Mouse (Mus musculus) stomach, postnatal 0 days (tissue): ENCODE results near the gene Rap2b. TPM values are rescaled to one million over a fixed set of nuclear protein-coding genes. Genes with fewer than 3 reads are reported as not detected.

Experiments used
- ATAC-seq: fragments of 200-750 bp; cut with Nextera tagmentation; 2 replicates; pipeline ENCODE4 v1.8.0; 2017; ENCODE audit not compliant: low FRiP score, low TSS enrichment
- DNase-seq: peaks from one replicate; pipeline ENCODE4 v3.0.0-alpha.2; 2016; ENCODE audit warnings: low spot score
- H3K27ac ChIP-seq: fragments of 300-500 bp; sonication (generic); replicated peaks from 2 replicates; pipeline ENCODE4 v1.5.1; 2014; ENCODE audit warnings: mild to moderate bottlenecking, control low read depth
- H3K27me3 ChIP-seq: fragments of 300-500 bp; sonication (generic); 2 replicates; pipeline ENCODE4 v1.6.1; 2014; ENCODE audit warnings: low read length; ENCODE audit not compliant: control insufficient read depth, insufficient read depth
- H3K36me3 ChIP-seq: fragments of 300-500 bp; sonication (generic); 2 replicates; pipeline ENCODE4 v1.6.1; 2014; ENCODE audit warnings: low read length, mixed read lengths; ENCODE audit not compliant: control insufficient read depth, insufficient read depth
- H3K4me1 ChIP-seq: fragments of 300-500 bp; sonication (generic); replicated peaks from 2 replicates; pipeline ENCODE4 v1.6.1; 2014; ENCODE audit warnings: antibody characterized with exemption; ENCODE audit not compliant: control insufficient read depth, insufficient read depth
- H3K4me2 ChIP-seq: fragments of 300-500 bp; sonication (generic); replicated peaks from 2 replicates; pipeline ENCODE4 v1.6.1; 2014; ENCODE audit warnings: low read depth, mild to moderate bottlenecking, control low read depth, moderate library complexity
- H3K4me3 ChIP-seq: fragments of 300-500 bp; sonication (generic); 2 replicates; pipeline ENCODE4 v1.5.1; 2014; ENCODE audit warnings: low read depth, low read length, control low read depth
- H3K9ac ChIP-seq: fragments of 300-500 bp; sonication (generic); 2 replicates; pipeline ENCODE4 v1.6.1; 2014; ENCODE audit warnings: mild to moderate bottlenecking, low read length, control low read depth, mixed read lengths
- H3K9me3 ChIP-seq: fragments of 300-500 bp; sonication (generic); 2 replicates; pipeline ENCODE4 v1.6.1; 2016; ENCODE audit warnings: low read length; ENCODE audit not compliant: control insufficient read depth
- CTCF ChIP-seq: IDR thresholded peaks from 2 replicates; pipeline ENCODE4 v1.5.1; 2016; ENCODE audit warnings: antibody characterized with exemption, low read depth, mild to moderate bottlenecking, moderate library complexity
- EP300 ChIP-seq: optimal IDR thresholded peaks from 2 replicates; pipeline ENCODE3; 2016; ENCODE audit warnings: antibody characterized with exemption
- WGBS: fragments of 180-500 bp; shearing (Covaris S2); extraction: QIAGEN DNeasy Blood & Tissue Kit; methylation state at CpG from one replicate; pipeline ENCODE4 v1.1.7; 2014; 5-methylcytosine and 5-hydroxymethylcytosine counted together
- polyA plus RNA-seq: library from polyadenylated mRNA; unstranded; fragments of >200 nt; fragmentation: Nextera tagmentation; extraction: Ambion mirVana; gene quantifications from 2 replicates; pipeline ENCODE4 v1.2.1, GENCODE M21; 2015

Rap2b gene
- polyA plus RNA-seq, 1 experiment from 2014 or later = 7.1 TPM

DNA sequence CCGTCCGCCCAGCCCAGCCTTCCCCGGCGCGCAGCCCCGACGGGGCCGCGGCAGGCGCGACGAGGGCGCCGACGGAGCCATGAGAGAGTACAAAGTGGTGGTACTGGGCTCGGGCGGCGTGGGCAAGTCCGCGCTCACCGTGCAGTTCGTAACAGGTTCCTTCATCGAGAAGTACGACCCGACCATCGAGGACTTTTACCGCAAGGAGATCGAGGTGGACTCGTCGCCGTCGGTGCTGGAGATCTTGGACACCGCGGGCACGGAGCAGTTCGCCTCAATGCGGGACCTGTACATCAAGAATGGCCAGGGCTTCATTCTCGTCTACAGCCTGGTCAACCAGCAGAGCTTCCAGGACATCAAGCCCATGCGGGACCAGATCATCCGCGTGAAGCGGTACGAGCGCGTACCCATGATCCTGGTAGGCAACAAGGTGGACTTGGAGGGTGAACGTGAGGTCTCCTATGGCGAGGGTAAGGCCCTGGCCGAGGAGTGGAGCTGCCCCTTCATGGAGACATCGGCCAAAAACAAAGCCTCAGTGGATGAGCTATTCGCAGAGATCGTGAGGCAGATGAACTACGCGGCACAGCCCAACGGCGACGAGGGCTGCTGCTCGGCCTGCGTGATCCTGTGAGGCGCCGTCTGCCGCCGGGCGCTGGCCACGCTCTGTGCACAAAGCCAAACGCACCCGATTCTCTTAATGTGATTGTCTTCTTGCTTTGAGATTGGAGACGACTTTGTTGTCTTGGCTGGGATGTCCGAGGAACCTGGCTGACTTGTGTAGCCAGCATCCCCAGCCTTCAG, 3.7 kb downstream of the Rap2b start:
- TF ChIP-seq EP300 = no peak
- TF ChIP-seq CTCF = peak; percentile 47
- Histone ChIP-seq H3K4me3 (peak overlapping the region; percentile 87), H3K4me2 (peak overlapping the region; percentile 86), H3K27ac (peak overlapping the region; percentile 99), H3K4me1 (no peaks in the 10 kb centered on the region; the same call in 1 of the 2 replicates), H3K9me3 (no peaks in the 10 kb centered on the region), H3K36me3 (no peaks in the 10 kb centered on the region), H3K9ac (peak overlapping the region; percentile 83), H3K27me3 (no peaks in the 10 kb centered on the region)
- under 1% methylated on average over 68 of the region's 68 CpGs for WGBS
- no peak for ATAC-seq
- DNase-seq = peak; percentile 53

DNA sequence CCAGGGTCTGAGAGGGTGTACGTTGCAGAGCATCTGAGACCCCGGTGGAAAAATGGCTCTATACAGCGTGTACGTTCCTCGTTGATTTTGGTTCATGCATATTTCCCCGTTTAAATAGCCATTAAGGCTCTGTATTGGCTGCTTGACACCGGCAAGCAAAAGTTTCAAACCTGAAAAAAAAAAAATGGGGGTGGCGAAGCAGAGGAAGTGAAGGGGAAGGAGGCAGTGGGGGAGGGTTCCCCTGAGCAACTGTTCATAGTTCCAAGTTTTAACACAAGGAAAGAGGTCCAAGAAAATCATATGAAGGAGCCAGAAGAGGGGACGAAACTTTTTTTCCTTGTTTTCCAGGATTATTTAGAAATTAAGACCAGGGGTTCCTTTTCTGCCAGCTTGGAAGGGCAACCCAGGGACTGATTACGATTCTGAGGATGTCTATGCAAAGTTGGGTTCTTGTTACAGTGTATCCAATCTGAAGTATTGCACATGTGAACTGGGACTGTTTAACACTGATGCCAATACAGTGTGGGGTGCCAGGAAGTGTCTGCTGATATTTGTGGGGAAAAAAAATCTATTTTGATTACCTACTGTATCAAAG, 4.4 kb downstream of the Rap2b start, which contains the start of gene B430305J03Rik:
Gene B430305J03Rik, minus strand, starts transcription at position 173 of the 595 bp plus-strand sequence.
- TF ChIP-seq CTCF (no peak), EP300 (no peak)
- H3K27me3 ChIP-seq = no peaks in the 10 kb centered on the region
- ATAC-seq = no peak
- H3K9me3 ChIP-seq = no peaks in the 10 kb centered on the region
- H3K36me3 ChIP-seq = no peaks in the 10 kb centered on the region
- H3K4me3 ChIP-seq = peak within 1 kb of the TSS; percentile 87
- no peaks in the 10 kb centered on the region; the same call in 1 of the 2 replicates for H3K4me1 ChIP-seq
- H3K27ac ChIP-seq = peak within 1 kb of the TSS; percentile 99
- no peak for DNase-seq
- H3K4me2 ChIP-seq = peak within 1 kb of the TSS; percentile 86
- 1% methylated on average over 10 of the region's 10 CpGs for WGBS
- peak within 1 kb of the TSS; percentile 83 for H3K9ac ChIP-seq

DNA sequence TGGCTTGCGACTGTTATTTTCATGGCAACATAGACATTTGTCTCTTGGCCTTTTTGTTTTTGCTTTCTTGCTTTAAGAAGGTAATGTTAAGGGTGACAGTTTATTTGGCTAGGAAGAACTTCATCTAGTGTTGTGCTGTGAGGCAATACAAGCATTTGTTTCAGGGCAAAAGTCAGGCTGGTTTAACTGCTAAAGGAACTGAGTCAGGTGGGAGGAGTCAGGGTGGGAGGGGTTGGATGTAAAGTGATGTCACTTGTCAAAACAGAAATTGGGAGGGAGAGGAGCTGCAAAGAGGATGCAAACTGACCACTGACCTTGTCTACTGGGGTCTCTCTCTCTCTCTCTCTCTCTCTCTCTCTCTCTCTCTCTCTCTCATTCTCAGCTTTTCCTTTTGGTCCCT, 7.0 kb downstream of the Rap2b start:
- TF ChIP-seq CTCF (no peak), EP300 (no peak)
- H3K4me1 ChIP-seq = no peaks in the 10 kb centered on the region; the same call in 1 of the 2 replicates
- no peaks in the 10 kb centered on the region for H3K9me3 ChIP-seq
- DNase-seq (no peak), ATAC-seq (no peak)
- H3K4me3 ChIP-seq = no peak overlapping the region
- no peak overlapping the region for H3K27ac ChIP-seq
- WGBS = 82% methylated on average over 1 of the region's 1 CpGs
- no peak overlapping the region for H3K9ac ChIP-seq
- no peaks in the 10 kb centered on the region for H3K36me3 ChIP-seq
- H3K4me2 ChIP-seq = no peak overlapping the region
- no peaks in the 10 kb centered on the region for H3K27me3 ChIP-seq

DNA sequence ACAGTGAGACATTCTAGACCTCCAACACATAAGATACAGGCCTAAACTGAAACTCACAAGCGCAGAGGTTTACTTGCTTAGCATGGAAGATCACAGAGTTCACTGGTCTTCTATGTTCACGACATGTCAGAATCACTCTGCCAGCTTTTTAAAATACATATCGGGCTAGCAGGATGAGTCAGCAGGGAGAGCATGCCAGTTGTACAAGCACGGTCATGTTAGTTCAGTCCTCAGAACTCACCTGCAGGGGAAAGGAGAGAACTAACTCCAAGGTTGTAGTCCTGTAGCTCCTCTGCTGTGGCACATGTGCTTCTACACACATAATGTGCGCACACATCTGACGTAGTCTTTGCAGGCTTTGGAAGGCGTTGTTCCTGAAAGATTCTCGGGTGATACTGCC, 14.6 kb downstream of the Rap2b start:
- Histone ChIP-seq H3K27ac (no peak overlapping the region), H3K4me1 (no peaks in the 10 kb centered on the region), H3K9ac (no peak overlapping the region), H3K36me3 (no peaks in the 10 kb centered on the region), H3K4me3 (no peak overlapping the region), H3K27me3 (no peaks in the 10 kb centered on the region), H3K9me3 (no peaks in the 10 kb centered on the region), H3K4me2 (no peak overlapping the region)
- TF ChIP-seq EP300 (no peak), CTCF (no peak)
- DNase-seq (no peak), ATAC-seq (no peak)
- 77% methylated on average over 8 of the region's 8 CpGs for WGBS

DNA sequence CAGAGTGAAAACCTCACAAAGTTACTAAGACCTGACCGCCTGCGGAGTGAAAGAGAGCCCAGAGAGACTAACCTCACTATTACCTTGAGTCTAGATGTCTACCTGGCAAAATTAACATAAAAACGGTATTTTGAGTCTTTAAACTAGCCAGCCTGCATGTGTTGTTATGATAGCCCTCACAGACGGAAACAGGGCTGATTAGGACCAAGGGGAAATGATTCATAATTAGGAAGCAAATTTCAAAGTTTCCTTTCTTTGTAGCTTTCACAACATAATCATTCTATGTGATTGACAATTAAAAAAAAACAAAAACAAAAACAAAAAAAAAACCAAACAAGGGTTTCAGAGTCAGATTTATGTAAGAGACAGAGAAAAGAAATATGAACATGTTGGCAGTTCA, 24.9 kb downstream of the Rap2b start:
- no peak for ATAC-seq
- no peaks in the 10 kb centered on the region for H3K9me3 ChIP-seq
- H3K36me3 ChIP-seq = no peaks in the 10 kb centered on the region
- whole genome bisulfite sequencing = 71% methylated on average over 4 of the region's 4 CpGs
- no peak overlapping the region for H3K27ac ChIP-seq
- H3K9ac ChIP-seq = no peak overlapping the region
- TF ChIP-seq EP300 (no peak), CTCF (no peak)
- no peaks in the 10 kb centered on the region for H3K4me1 ChIP-seq
- H3K4me3 ChIP-seq = no peak overlapping the region
- H3K4me2 ChIP-seq = no peak overlapping the region
- no peaks in the 10 kb centered on the region for H3K27me3 ChIP-seq
- DNase-seq = no peak

DNA sequence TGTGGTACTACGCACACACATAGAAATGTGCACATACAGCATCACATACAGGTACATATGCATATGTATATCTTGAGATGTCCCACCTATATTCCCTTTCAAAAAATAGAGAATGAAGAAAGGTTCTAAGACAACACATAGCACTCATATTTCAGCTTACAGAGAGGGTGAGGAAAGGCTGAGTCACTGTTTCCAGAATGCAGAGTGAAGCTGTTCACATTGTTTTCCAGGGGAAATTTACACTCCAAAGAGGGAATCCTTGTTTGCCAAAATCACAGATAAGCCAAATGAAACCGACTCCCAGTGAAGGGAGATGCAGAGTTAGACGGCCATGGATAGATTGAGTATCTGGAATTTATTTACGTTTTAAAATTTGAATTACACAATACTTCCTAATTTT, 30.1 kb downstream of the Rap2b start:
- H3K9me3 ChIP-seq = no peaks in the 10 kb centered on the region
- H3K9ac ChIP-seq = no peak overlapping the region
- 52% methylated on average over 4 of the region's 4 CpGs for WGBS
- no peaks in the 10 kb centered on the region for H3K36me3 ChIP-seq
- no peaks in the 10 kb centered on the region for H3K27me3 ChIP-seq
- no peaks in the 10 kb centered on the region for H3K4me1 ChIP-seq
- no peak overlapping the region for H3K27ac ChIP-seq
- ATAC-seq (no peak), DNase-seq (no peak)
- H3K4me3 ChIP-seq = no peak overlapping the region
- no peak for TF ChIP-seq EP300
- TF ChIP-seq CTCF = no peak
- H3K4me2 ChIP-seq = no peak overlapping the region
